8 mouse cellular contexts compared by ENCODE assay signal in the genomic region with DNA sequence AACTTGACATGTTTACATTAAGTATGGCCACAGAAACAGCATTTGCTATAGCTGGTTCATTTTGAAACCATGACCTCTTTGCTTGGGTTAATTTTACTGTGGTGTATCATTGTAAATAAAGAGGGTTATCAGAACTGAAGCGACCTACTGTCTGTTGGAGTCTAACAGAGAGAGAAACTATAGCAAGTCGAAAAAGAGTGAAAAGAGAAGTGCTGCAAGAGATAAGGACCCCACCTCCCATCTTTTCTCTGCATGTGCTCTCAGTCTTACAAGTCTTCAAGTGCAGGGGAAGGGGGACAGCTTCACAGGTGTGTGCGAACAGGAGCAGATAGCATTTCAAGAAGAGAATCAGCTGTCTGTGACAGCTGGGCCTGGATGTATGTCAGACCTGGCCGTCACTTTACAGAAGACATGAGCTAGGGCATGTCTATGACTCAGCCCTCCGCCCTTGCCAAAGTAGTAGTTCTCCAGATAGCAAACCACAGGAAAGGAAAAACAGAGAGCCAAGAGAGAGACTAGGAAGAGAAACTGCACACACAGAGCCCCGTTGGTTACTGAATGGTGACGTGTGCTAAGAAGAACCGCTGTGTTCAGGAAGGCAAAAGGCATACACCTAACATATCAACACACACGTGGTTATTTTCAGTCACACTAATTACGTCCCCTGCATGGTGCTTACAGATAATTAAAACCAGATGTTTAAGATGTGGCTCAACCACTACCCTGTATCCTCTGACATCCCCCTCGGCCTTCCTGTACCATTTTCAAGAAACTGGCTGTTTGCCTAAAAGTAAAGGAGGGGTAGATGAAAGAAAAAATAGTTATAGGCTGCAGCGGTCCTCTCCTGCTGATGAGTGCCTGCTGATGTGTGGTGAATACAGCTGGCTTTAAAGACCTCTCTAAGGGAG.
DNase-seq lines count a peak whose midpoint lies in the region; ATAC-seq lines count a peak whose summit lies in the region.

No protein-coding gene starts in this region.

- WGBS in stomach, embryonic 14.5 days, result 40% methylated on average over 12 of the region's 12 CpGs

- H3K4me1 ChIP-seq in stomach, embryonic 14.5 days (ENCODE audit: control insufficient read depth, insufficient read depth, low read length), result peaks cover 20% of the 10 kb centered on the region

- H3K27me3 ChIP-seq in stomach, embryonic 14.5 days (ENCODE audit: control insufficient read depth, insufficient read depth, low read length), result no peaks in the 10 kb centered on the region

- peak; percentile 75; the same call in 1 of the 2 replicates for ATAC-seq in stomach, embryonic 14.5 days (ENCODE audit: insufficient number of reproducible peaks, insufficient read depth, low FRiP score, low read depth)

- H3K9me3 ChIP-seq in stomach, embryonic 14.5 days (ENCODE audit: control insufficient read depth, low read depth, low read length), result no peaks in the 10 kb centered on the region

- no peak overlapping the region for H3K4me2 ChIP-seq in stomach, embryonic 14.5 days (replicated peaks; ENCODE audit: low read depth, low read length)

- peak overlapping the region; percentile 58 for H3K27ac ChIP-seq in stomach, embryonic 14.5 days (ENCODE audit: low read length)

- no peak overlapping the region for H3K9ac ChIP-seq in stomach, embryonic 14.5 days (replicated peaks; ENCODE audit: low read depth, low read length)

- peak; percentile 21 for DNase-seq in gastrocnemius, adult 18-20 months (ENCODE audit: low spot score)
- DNase-seq in gastrocnemius, adult 8-10 months (ENCODE audit: low spot score in 2 of 2), result no peak
- DNase-seq in adrenal gland, adult 18-20 months (ENCODE audit: low spot score in 2 of 2), result peak; percentile 10 to 22
- peak; percentile 97 for DNase-seq in heart, adult 11 months
- DNase-seq in liver, result peak; percentile 13
- DNase-seq in spleen, adult 12 weeks (ENCODE audit: low spot score), result no peak
- no peak for DNase-seq in spleen, postnatal 10 days (ENCODE audit: low spot score in 2 of 2)

- H3K36me3 ChIP-seq in stomach, embryonic 14.5 days (ENCODE audit: control insufficient read depth, insufficient read depth, low read length), result no peaks in the 10 kb centered on the region

- no peak overlapping the region for H3K4me3 ChIP-seq in stomach, embryonic 14.5 days (ENCODE audit: low read depth, low read length)

Comparison
In these comparisons a context has a peak if more than half of its experiments do, and no peak if none do; other contexts are left out.
1. DNase-seq: peak in gastrocnemius, adult 18-20 months (single experiment), adrenal gland, adult 18-20 months (2 of 2), heart, adult 11 months (single experiment) and liver (single experiment); none in gastrocnemius, adult 8-10 months (0 of 2), spleen, adult 12 weeks (single experiment) and spleen, postnatal 10 days (0 of 2).